Mouse (Mus musculus): ENCODE results near the gene Bcam. TPM values are rescaled to one million over a fixed set of nuclear protein-coding genes. Genes with fewer than 3 reads are reported as not detected.

Gene Bcam
- polyA plus RNA-seq, 1 experiment from 2014 or later: 11.3 TPM

GRCm38 (mm10) chr7:19782645-19783044 is 11.8 kb upstream of the Bcam start:
- peaks cover 9% of the 10 kb centered on the region for H3K27me3 ChIP-seq (replicated peaks)
- H3K36me3 ChIP-seq: no peaks in the 10 kb centered on the region
- no peak for ATAC-seq
- 0 out of 2 replicates have a peak, but pooled peaks cover 4% of the 10 kb centered on the region for H3K4me1 ChIP-seq
- no peak overlapping the region for H3K4me2 ChIP-seq
- H3K9me3 ChIP-seq (replicated peaks): no peaks in the 10 kb centered on the region
- WGBS (ENCODE audit: insufficient replicate concordance): 79% methylated on average over 4 of the region's 4 CpGs
- H3K9ac ChIP-seq: no peak overlapping the region
- H3K27ac ChIP-seq: no peak overlapping the region
- H3K4me3 ChIP-seq: no peak overlapping the region

DNA sequence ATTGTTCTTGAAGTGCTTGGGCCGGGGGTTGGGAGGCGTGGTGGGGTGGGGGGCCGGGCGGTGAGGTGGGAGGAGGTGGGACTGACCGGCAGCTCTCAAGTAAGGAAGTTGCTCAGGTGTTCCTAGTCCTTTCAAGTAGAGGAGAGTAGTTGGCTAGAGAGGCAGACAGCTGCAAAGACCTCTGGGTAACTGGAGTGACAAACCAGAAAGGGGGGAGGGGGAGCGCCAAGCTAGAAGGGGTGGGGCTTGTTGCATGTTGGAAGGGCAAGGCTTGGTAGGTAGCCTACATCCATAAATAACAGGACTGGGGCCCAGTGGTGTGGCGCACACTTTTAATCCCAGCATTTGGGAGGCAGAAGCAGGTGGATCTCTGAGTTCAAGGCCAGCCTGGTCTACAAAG is 10.9 kb upstream of the Bcam start:
- Histone ChIP-seq H3K36me3 (no peaks in the 10 kb centered on the region), H3K9ac (no peak overlapping the region), H3K4me1 (0 out of 2 replicates have a peak, but pooled peaks cover 4% of the 10 kb centered on the region), H3K27me3 (replicated peaks) (peaks cover 12% of the 10 kb centered on the region), H3K9me3 (replicated peaks) (no peaks in the 10 kb centered on the region), H3K4me2 (no peak overlapping the region), H3K27ac (no peak overlapping the region), H3K4me3 (no peak overlapping the region)
- ATAC-seq: no peak
- WGBS (ENCODE audit: insufficient replicate concordance): 79% methylated on average over 7 of the region's 7 CpGs

DNA sequence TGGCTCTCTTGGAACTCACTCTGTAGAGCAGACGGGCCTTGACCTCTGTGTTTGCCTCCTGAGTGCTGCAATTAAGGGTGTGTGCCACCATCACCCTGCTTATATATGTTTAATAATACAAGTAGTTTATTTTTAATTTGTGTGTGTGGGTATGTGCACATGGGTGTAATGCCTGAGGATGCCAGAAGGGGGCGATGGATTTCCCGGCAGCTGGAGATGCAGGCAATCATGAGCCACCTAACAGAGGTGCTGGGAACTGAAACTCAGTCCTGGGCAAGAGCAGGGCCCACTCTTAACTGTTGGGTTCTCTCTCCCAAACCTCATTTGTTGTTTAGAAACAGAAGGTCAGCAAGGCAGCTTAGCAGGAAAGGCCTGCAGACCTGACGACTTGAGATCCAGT is 9.1 kb upstream of the Bcam start:
- H3K4me1 ChIP-seq: no peaks in the 10 kb centered on the region
- H3K27ac ChIP-seq: no peak overlapping the region
- no peak overlapping the region for H3K4me3 ChIP-seq
- H3K36me3 ChIP-seq: no peaks in the 10 kb centered on the region
- no peak for ATAC-seq
- H3K4me2 ChIP-seq: no peak overlapping the region
- H3K9me3 ChIP-seq (replicated peaks): no peaks in the 10 kb centered on the region
- H3K9ac ChIP-seq: no peak overlapping the region
- H3K27me3 ChIP-seq (replicated peaks): peaks cover 3% of the 10 kb centered on the region; the same call in 1 of the 2 replicates
- WGBS (ENCODE audit: insufficient replicate concordance): 70% methylated on average over 4 of the region's 4 CpGs

- ATAC-seq: no peak
- WGBS (ENCODE audit: insufficient replicate concordance): 71% methylated on average over 8 of the region's 8 CpGs
- no peaks in the 10 kb centered on the region for H3K36me3 ChIP-seq
- no peak overlapping the region for H3K4me3 ChIP-seq
- no peak overlapping the region for H3K27ac ChIP-seq
- H3K4me2 ChIP-seq: no peak overlapping the region
- peaks cover 6% of the 10 kb centered on the region; the same call in 1 of the 2 replicates for H3K27me3 ChIP-seq (replicated peaks)
- H3K9ac ChIP-seq: no peak overlapping the region
- no peaks in the 10 kb centered on the region for H3K4me1 ChIP-seq
- H3K9me3 ChIP-seq (replicated peaks): no peaks in the 10 kb centered on the region
Measured at GRCm38 (mm10) chr7:19778645-19779044, 7.8 kb upstream of the Bcam start.

DNA sequence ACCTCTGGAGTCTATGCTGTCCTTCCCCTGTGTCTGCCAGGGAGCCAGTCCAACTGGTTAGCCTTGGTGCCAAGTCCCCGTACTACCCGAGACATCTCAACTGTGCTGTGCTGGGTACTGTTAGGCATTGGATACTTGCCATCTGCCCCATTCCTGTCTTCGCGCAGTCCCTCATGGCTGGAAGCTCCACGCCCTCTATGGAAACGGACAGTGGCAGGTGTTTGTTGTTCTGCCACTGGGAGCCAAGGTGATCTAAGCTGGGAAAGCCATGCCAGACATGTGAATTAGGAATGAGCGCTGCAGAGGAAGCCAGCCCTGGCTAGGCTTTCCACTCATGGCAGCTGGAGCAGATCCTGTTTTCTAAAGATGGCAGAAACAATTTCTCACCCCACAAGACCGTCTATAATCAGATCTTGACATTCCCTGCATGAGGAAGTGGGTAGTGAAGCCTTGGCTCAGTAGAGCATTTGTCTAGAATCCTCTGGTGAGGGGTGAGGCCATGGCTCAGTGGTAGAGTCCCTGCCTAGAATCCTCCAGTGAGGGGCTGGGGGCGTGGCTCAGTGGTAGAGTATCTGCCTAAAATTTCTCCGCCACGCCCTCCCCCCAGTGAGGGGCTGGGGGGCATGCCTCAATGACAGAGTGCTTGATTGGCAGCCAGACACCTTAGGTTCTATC is 6.4 kb upstream of the Bcam start:
- Histone ChIP-seq H3K4me3 (no peak overlapping the region), H3K4me2 (no peak overlapping the region), H3K27me3 (replicated peaks) (peaks cover 17% of the 10 kb centered on the region), H3K4me1 (no peaks in the 10 kb centered on the region), H3K36me3 (no peaks in the 10 kb centered on the region), H3K9me3 (replicated peaks) (no peaks in the 10 kb centered on the region), H3K27ac (no peak overlapping the region), H3K9ac (no peak overlapping the region)
- 68% methylated on average over 11 of the region's 11 CpGs for WGBS (ENCODE audit: insufficient replicate concordance)
- no peak for ATAC-seq

GRCm38 (mm10) chr7:19771682-19772081 is 866 bp upstream of the Bcam start:
- Histone ChIP-seq H3K27ac (no peak overlapping the region), H3K4me3 (no peak overlapping the region), H3K4me2 (no peak overlapping the region), H3K27me3 (replicated peaks) (peaks cover 57% of the 10 kb centered on the region), H3K9ac (no peak overlapping the region), H3K36me3 (no peaks in the 10 kb centered on the region), H3K9me3 (replicated peaks) (no peaks in the 10 kb centered on the region), H3K4me1 (peaks cover 24% of the 10 kb centered on the region)
- ATAC-seq: no peak
- WGBS (ENCODE audit: insufficient replicate concordance): 38% methylated on average over 4 of the region's 4 CpGs

- peak; percentile 65 for ATAC-seq
- peak overlapping the region; percentile 43 for H3K4me3 ChIP-seq
- H3K9ac ChIP-seq: peak overlapping the region; percentile 54
Measured at GRCm38 (mm10) chr7:19770375-19770754, 451 bp downstream of the Bcam start.

GRCm38 (mm10) chr7:19769434-19770374 is 1.1 kb downstream of the Bcam start:
- no peaks in the 10 kb centered on the region for H3K9me3 ChIP-seq (replicated peaks)
- H3K27me3 ChIP-seq (replicated peaks): peaks cover 57% of the 10 kb centered on the region
- peak overlapping the region; percentile 63 for H3K4me2 ChIP-seq
- H3K9ac ChIP-seq: peak overlapping the region; percentile 54
- peaks cover 24% of the 10 kb centered on the region for H3K4me1 ChIP-seq
- 13% methylated on average over 16 of the region's 16 CpGs for WGBS (ENCODE audit: insufficient replicate concordance)
- H3K36me3 ChIP-seq: no peaks in the 10 kb centered on the region
- peak overlapping the region; percentile 43 for H3K4me3 ChIP-seq
- no peak overlapping the region for H3K27ac ChIP-seq
- ATAC-seq: no peak; the same call in 1 of the 2 replicates

More at GRCm38 (mm10) chr7:19770375-19770754, 451 bp downstream of the Bcam start:
- H3K27ac ChIP-seq: no peak overlapping the region
- H3K4me1 ChIP-seq: peaks cover 24% of the 10 kb centered on the region
- H3K36me3 ChIP-seq: no peaks in the 10 kb centered on the region
- H3K27me3 ChIP-seq (replicated peaks): peaks cover 57% of the 10 kb centered on the region
- WGBS (ENCODE audit: insufficient replicate concordance): under 1% methylated on average over 28 of the region's 28 CpGs
- H3K9me3 ChIP-seq (replicated peaks): no peaks in the 10 kb centered on the region
- H3K4me2 ChIP-seq: peak overlapping the region; percentile 63

DNA sequence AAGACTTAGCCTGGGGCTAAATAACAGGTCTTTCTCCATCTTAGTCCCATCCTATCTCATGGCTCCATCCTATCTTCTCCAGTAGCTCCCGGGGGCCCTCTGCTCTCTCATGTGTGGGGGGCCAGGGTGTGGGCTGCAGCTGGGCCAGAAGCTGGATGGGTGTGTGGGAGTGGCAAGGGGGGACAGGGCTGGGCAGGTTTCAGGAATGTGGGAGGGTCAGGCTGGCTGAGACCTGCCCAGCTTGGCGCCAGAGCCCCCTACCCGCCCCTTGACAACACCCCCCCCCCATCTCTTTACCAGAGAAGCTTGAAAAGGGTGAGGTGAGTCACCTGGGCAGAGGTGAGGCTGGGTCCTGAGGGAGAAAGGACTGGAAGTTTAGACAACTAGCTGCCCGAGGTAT is 1.8 kb downstream of the Bcam start:
- no peak overlapping the region for H3K4me3 ChIP-seq
- no peak overlapping the region for H3K9ac ChIP-seq
- peaks cover 57% of the 10 kb centered on the region for H3K27me3 ChIP-seq (replicated peaks)
- no peak overlapping the region for H3K27ac ChIP-seq
- H3K9me3 ChIP-seq (replicated peaks): no peaks in the 10 kb centered on the region
- no peaks in the 10 kb centered on the region for H3K36me3 ChIP-seq
- WGBS (ENCODE audit: insufficient replicate concordance): 39% methylated on average over 4 of the region's 4 CpGs
- H3K4me2 ChIP-seq: no peak overlapping the region; the same call in 1 of the 2 replicates
- ATAC-seq: no peak
- peaks cover 24% of the 10 kb centered on the region for H3K4me1 ChIP-seq

DNA sequence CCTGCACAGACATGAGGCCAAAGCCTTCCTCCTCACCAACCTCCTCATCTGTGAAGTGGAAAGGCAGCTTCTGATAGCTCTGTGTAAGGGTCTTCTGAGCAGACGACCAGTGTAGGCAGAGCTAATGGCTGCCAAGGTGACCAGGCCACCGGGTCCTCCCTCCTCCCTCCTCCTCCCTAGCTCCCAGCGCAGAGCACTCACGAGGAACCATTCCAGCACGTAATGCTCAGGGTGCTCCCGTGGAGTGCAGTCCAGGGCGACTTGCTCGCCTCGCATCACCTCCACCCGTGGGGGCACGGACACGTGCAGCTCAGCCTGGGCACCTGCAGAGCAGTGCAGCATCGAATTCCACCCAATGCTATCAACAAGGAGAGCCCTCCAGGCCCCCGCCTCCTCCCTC is 2.6 kb downstream of the Bcam start:
- H3K4me3 ChIP-seq: no peak overlapping the region
- no peak overlapping the region for H3K27ac ChIP-seq
- peaks cover 52% of the 10 kb centered on the region for H3K27me3 ChIP-seq (replicated peaks)
- no peaks in the 10 kb centered on the region for H3K9me3 ChIP-seq (replicated peaks)
- no peaks in the 10 kb centered on the region for H3K36me3 ChIP-seq
- no peak for ATAC-seq
- H3K4me1 ChIP-seq: peaks cover 24% of the 10 kb centered on the region
- WGBS (ENCODE audit: insufficient replicate concordance): 55% methylated on average over 14 of the region's 14 CpGs
- no peak overlapping the region for H3K4me2 ChIP-seq
- H3K9ac ChIP-seq: no peak overlapping the region

GRCm38 (mm10) chr7:19764581-19764980 is 6.2 kb downstream of the Bcam start:
- Histone ChIP-seq H3K27ac (no peak overlapping the region), H3K4me1 (peaks cover 8% of the 10 kb centered on the region; the same call in 1 of the 2 replicates), H3K27me3 (replicated peaks) (peaks cover 21% of the 10 kb centered on the region), H3K9ac (no peak overlapping the region), H3K36me3 (no peaks in the 10 kb centered on the region), H3K4me3 (no peak overlapping the region), H3K4me2 (no peak overlapping the region), H3K9me3 (replicated peaks) (no peaks in the 10 kb centered on the region)
- 70% methylated on average over 9 of the region's 9 CpGs for WGBS (ENCODE audit: insufficient replicate concordance)
- ATAC-seq: no peak

All from liver, embryonic 12.5 days (tissue).